Mouse (Mus musculus): ENCODE data around the gene Folr2. TPM values are rescaled to one million over a fixed set of nuclear protein-coding genes. Genes with fewer than 3 reads are reported as not detected.
A peak's percentile ranks its signal among the peaks of the same experiment; 100 is the strongest.

Gene Folr2
- polyA plus RNA-seq, 2 experiments = 4.2 to 7.4 TPM

DNA sequence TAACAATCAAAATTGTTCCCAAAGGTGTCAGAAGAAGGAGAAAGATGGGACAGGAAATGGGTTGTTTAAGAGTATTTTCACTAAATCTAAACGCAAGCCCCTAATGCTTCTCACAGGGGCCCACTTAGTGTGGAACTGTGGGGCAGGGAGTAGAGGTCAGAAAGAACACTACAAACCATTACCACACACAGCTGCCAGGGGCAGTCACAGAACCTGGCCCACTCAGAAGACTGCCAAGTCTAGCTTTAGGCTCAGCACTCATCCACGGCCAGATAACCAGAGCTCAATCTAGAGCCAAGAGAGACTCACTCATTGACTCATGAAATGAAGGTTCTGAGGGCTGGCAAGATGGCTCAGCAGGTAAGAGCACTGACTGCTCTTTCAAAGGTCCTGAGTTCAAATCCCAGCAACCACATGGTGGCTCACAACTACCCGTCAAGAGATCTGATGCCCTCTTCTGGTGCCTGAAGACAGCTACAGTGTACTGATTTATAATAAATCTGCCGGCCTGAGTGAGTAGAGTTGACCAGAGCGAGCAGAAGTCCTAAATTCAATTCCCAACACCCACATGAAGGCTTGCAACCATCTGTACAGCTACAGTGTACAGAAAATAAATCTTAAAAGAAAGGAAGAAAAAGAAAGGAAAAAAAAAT lies 21.4 kb downstream of the Folr2 start:
- Histone ChIP-seq H3K36me3 (replicated peaks; ENCODE audit: control insufficient read depth, insufficient read depth, low read depth) (no peaks in the 10 kb centered on the region), H3K9ac (replicated peaks) (no peak overlapping the region), H3K4me2 (ENCODE audit: low read depth) (peak overlapping the region; percentile 70), H3K4me1 (replicated peaks; ENCODE audit: control insufficient read depth in 2 of 2, insufficient read depth in 2 of 2, low read length in 1 of 2) (no peaks in the 10 kb centered on the region), H3K9me3 (ENCODE audit: control insufficient read depth, low read length) (no peaks in the 10 kb centered on the region), H3K27ac (no peak overlapping the region), H3K4me3 (ENCODE audit: insufficient read depth in 1 of 2, low read depth in 2 of 2, low read length in 2 of 2) (peak overlapping the region in 1 of 2 experiments; percentile 57; a peak in 1 of 4 replicates), H3K27me3 (ENCODE audit: control insufficient read depth, insufficient read depth, low read length) (peaks cover 36% of the 10 kb centered on the region)
- TF ChIP-seq CTCF (IDR thresholded peaks at IDR 0.05; ENCODE audit: low read depth) = no peak
- TF ChIP-seq EP300 (IDR thresholded peaks at IDR 0.05; ENCODE audit: low read depth) = no peak
- 45% methylated on average over 5 of the region's 5 CpGs for whole genome bisulfite sequencing (ENCODE audit: insufficient replicate concordance)
- ATAC-seq (ENCODE audit: insufficient read depth) = no peak
- no peak for DNase-seq (ENCODE audit: low read depth in 3 of 3, low spot score in 3 of 3)

DNA sequence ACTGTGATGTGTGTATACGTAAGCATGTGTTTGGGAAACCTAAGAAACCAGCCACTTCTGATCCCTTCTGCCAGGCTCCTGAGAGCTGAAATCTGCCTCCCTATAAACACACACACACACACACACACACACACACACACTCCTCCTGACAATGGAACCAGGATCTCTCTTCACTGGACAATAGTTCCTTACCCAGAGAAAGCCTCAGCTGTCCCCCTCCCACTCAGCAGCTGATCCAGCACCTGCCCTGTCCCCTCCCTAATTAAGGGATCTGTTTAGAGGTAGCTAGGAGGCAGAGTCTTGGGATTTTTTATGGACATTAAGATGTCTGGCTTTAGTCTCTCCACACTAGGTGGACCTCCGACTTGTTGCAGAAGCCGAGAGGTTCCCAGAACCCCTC lies 22.1 kb downstream of the Folr2 start:
- Histone ChIP-seq H3K4me2 (ENCODE audit: low read depth) (no peak overlapping the region), H3K36me3 (replicated peaks; ENCODE audit: control insufficient read depth, insufficient read depth, low read depth) (no peaks in the 10 kb centered on the region), H3K9me3 (ENCODE audit: control insufficient read depth, low read length) (no peaks in the 10 kb centered on the region), H3K4me3 (ENCODE audit: insufficient read depth in 1 of 2, low read depth in 2 of 2, low read length in 2 of 2) (no peak overlapping the region), H3K9ac (replicated peaks) (no peak overlapping the region), H3K27ac (no peak overlapping the region), H3K4me1 (replicated peaks; ENCODE audit: control insufficient read depth in 2 of 2, insufficient read depth in 2 of 2, low read length in 1 of 2) (no peaks in the 10 kb centered on the region), H3K27me3 (ENCODE audit: control insufficient read depth, insufficient read depth, low read length) (peaks cover 36% of the 10 kb centered on the region)
- ATAC-seq (ENCODE audit: insufficient read depth) (no peak), DNase-seq (ENCODE audit: low read depth in 3 of 3, low spot score in 3 of 3) (no peak)
- 72% methylated on average over 3 of the region's 3 CpGs for WGBS (ENCODE audit: insufficient replicate concordance)
- TF ChIP-seq CTCF (IDR thresholded peaks at IDR 0.05; ENCODE audit: low read depth) (no peak), EP300 (IDR thresholded peaks at IDR 0.05; ENCODE audit: low read depth) (no peak)

DNA sequence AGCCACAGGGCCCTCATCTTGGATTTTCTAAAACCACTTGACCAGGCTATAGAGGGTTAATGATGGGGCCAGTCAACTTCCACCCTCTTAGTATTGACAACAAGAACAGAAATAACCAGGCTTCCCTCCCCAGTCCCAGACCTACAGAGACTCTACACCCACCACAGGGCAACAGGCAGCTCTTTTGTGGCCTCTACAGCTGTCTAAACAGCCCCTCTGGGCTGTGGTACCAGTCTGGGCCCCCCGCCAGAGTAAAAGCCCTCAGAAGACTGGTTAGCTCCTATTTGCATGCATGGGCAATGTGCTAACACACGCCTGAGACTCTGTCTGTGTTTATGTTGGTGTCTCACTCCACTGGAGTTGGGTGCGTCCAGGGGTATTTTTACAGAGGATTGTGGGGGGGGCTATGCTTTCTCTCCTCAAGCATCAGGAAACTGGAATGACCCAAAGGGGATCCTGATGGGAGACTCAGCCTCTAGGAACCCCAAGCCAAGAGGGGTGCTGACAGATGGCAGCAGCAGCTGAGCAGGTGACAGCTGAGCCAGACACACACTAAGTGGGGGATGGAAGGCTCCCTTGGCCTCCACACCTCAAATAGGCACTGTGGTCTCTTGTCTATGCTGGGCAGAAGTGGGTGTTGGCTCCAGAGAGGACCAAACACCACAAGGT lies 22.9 kb downstream of the Folr2 start:
- Histone ChIP-seq H3K9me3 (ENCODE audit: control insufficient read depth, low read length) (no peaks in the 10 kb centered on the region), H3K27me3 (ENCODE audit: control insufficient read depth, insufficient read depth, low read length) (peaks cover 36% of the 10 kb centered on the region), H3K4me3 (ENCODE audit: insufficient read depth in 1 of 2, low read depth in 2 of 2, low read length in 2 of 2) (no peak overlapping the region), H3K9ac (replicated peaks) (no peak overlapping the region), H3K27ac (no peak overlapping the region), H3K4me2 (ENCODE audit: low read depth) (no peak overlapping the region), H3K4me1 (replicated peaks; ENCODE audit: control insufficient read depth in 2 of 2, insufficient read depth in 2 of 2, low read length in 1 of 2) (no peaks in the 10 kb centered on the region), H3K36me3 (replicated peaks; ENCODE audit: control insufficient read depth, insufficient read depth, low read depth) (no peaks in the 10 kb centered on the region)
- 44% methylated on average over 3 of the region's 3 CpGs for WGBS (ENCODE audit: insufficient replicate concordance)
- ATAC-seq (ENCODE audit: insufficient read depth) (no peak), DNase-seq (ENCODE audit: low read depth in 3 of 3, low spot score in 3 of 3) (no peak)
- no peak for TF ChIP-seq CTCF (IDR thresholded peaks at IDR 0.05; ENCODE audit: low read depth)
- TF ChIP-seq EP300 (IDR thresholded peaks at IDR 0.05; ENCODE audit: low read depth) = no peak

DNA sequence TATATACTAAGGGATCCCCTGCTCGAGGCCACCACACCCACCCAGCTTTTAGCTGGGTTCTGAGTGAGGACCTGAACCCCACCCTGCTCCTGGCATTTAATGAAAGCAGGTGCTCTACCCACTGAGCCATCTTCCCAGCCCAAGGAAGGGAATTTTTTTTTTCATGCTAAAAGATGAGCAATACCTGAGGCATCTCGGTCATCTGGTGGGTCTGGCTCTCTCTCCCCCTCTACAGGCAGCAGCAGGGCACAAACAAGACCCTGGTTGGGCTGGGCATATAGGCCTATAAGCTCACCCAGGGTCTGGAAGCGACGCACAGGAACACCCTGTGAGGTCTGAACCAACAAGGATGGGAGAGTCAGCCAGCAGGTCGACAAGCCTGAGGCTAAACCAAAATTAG lies 23.6 kb downstream of the Folr2 start:
- Histone ChIP-seq H3K4me3 (ENCODE audit: insufficient read depth in 1 of 2, low read depth in 2 of 2, low read length in 2 of 2) (no peak overlapping the region), H3K36me3 (replicated peaks; ENCODE audit: control insufficient read depth, insufficient read depth, low read depth) (no peaks in the 10 kb centered on the region), H3K27me3 (ENCODE audit: control insufficient read depth, insufficient read depth, low read length) (peaks cover 29% of the 10 kb centered on the region), H3K9me3 (ENCODE audit: control insufficient read depth, low read length) (no peaks in the 10 kb centered on the region), H3K9ac (replicated peaks) (no peak overlapping the region), H3K27ac (no peak overlapping the region), H3K4me1 (replicated peaks; ENCODE audit: control insufficient read depth in 2 of 2, insufficient read depth in 2 of 2, low read length in 1 of 2) (no peaks in the 10 kb centered on the region), H3K4me2 (ENCODE audit: low read depth) (no peak overlapping the region)
- ATAC-seq (ENCODE audit: insufficient read depth) = no peak
- 53% methylated on average over 5 of the region's 5 CpGs for WGBS (ENCODE audit: insufficient replicate concordance)
- no peak for DNase-seq (ENCODE audit: low read depth in 3 of 3, low spot score in 3 of 3)
- TF ChIP-seq CTCF (IDR thresholded peaks at IDR 0.05; ENCODE audit: low read depth) = no peak

DNA sequence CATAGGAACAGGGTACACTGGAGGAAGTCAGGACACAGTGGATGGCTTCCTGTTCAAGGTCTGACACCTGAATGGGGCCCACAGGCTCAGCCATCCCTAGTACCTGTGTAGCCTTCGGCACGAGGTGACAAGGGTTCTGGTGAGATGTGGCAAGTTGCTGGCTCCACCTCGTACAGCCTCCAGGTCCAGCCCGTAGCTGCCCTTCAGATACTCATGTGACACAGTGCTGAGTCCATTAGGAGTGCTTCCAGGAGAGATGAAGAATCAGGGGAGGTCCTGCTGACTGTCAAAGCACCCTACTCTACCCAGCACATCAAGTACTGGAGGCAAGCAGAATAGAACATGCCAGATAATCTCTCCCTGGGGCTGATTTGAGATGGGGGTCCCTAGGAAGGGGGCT lies 24.6 kb downstream of the Folr2 start:
- Histone ChIP-seq H3K4me3 (ENCODE audit: insufficient read depth in 1 of 2, low read depth in 2 of 2, low read length in 2 of 2) (no peak overlapping the region), H3K36me3 (replicated peaks; ENCODE audit: control insufficient read depth, insufficient read depth, low read depth) (no peaks in the 10 kb centered on the region), H3K9ac (replicated peaks) (no peak overlapping the region), H3K4me2 (ENCODE audit: low read depth) (no peak overlapping the region), H3K27me3 (ENCODE audit: control insufficient read depth, insufficient read depth, low read length) (peaks cover 20% of the 10 kb centered on the region), H3K4me1 (replicated peaks; ENCODE audit: control insufficient read depth in 2 of 2, insufficient read depth in 2 of 2, low read length in 1 of 2) (no peaks in the 10 kb centered on the region), H3K27ac (no peak overlapping the region), H3K9me3 (ENCODE audit: control insufficient read depth, low read length) (no peaks in the 10 kb centered on the region)
- no peak for ATAC-seq (ENCODE audit: insufficient read depth)
- WGBS (ENCODE audit: insufficient replicate concordance) = 54% methylated on average over 4 of the region's 4 CpGs
- no peak for DNase-seq (ENCODE audit: low read depth in 3 of 3, low spot score in 3 of 3)
- TF ChIP-seq CTCF (IDR thresholded peaks at IDR 0.05; ENCODE audit: low read depth) = no peak
- TF ChIP-seq EP300 (IDR thresholded peaks at IDR 0.05; ENCODE audit: low read depth) = no peak
